Mouse (Mus musculus): ENCODE measurements around the gene Serinc4. TPM values are rescaled to one million over a fixed set of nuclear protein-coding genes. Genes with fewer than 3 reads are reported as not detected.

The Serinc4 gene
- polyA plus RNA-seq, 1 experiment from 2014 or later: 0.30 TPM

GRCm38 (mm10) chr2:121443068-121443349 lies 13.6 kb downstream of the Serinc4 start:
- Histone ChIP-seq H3K9me3 (no peaks in the 10 kb centered on the region), H3K4me1 (peaks cover 25% of the 10 kb centered on the region), H3K27me3 (replicated peaks; ENCODE audit: low read depth, poor library complexity, severe bottlenecking) (peaks cover 24% of the 10 kb centered on the region), H3K27ac (replicated peaks) (no peak overlapping the region), H3K4me3 (peak overlapping the region; percentile 67), H3K36me3 (replicated peaks) (peaks cover 22% of the 10 kb centered on the region)
- WGBS: 21% methylated on average over 8 of the region's 8 CpGs
- no peak for DNase-seq (ENCODE audit: low spot score)

- DNase-seq (ENCODE audit: low spot score): peak; percentile 79
- Histone ChIP-seq H3K27ac (replicated peaks) (peak overlapping the region; percentile 51), H3K4me3 (peak overlapping the region; percentile 67), H3K36me3 (replicated peaks) (peaks cover 28% of the 10 kb centered on the region), H3K9me3 (no peaks in the 10 kb centered on the region), H3K27me3 (replicated peaks; ENCODE audit: low read depth, poor library complexity, severe bottlenecking) (peaks cover 24% of the 10 kb centered on the region), H3K4me1 (peaks cover 19% of the 10 kb centered on the region)
- WGBS: 2% methylated on average over 30 of the region's 30 CpGs
These were observed 14.1 kb downstream of the Serinc4 start for GRCm38 (mm10) chr2:121442259-121443067.

GRCm38 (mm10) chr2:121441800-121442199 lies 14.8 kb downstream of the Serinc4 start:
- no peak for DNase-seq (ENCODE audit: low spot score)
- peaks cover 35% of the 10 kb centered on the region for H3K36me3 ChIP-seq (replicated peaks)
- peaks cover 24% of the 10 kb centered on the region for H3K27me3 ChIP-seq (replicated peaks; ENCODE audit: low read depth, poor library complexity, severe bottlenecking)
- WGBS: 8% methylated on average over 11 of the region's 11 CpGs
- H3K4me1 ChIP-seq: peaks cover 19% of the 10 kb centered on the region
- H3K4me3 ChIP-seq: peak overlapping the region; percentile 67
- no peak overlapping the region; the same call in 1 of the 2 replicates for H3K27ac ChIP-seq (replicated peaks)
- H3K9me3 ChIP-seq: no peaks in the 10 kb centered on the region

GRCm38 (mm10) chr2:121440834-121441605 lies 15.6 kb downstream of the Serinc4 start:
- H3K36me3 ChIP-seq (replicated peaks): peaks cover 41% of the 10 kb centered on the region
- no peaks in the 10 kb centered on the region for H3K9me3 ChIP-seq
- peaks cover 24% of the 10 kb centered on the region for H3K27me3 ChIP-seq (replicated peaks; ENCODE audit: low read depth, poor library complexity, severe bottlenecking)
- peaks cover 19% of the 10 kb centered on the region for H3K4me1 ChIP-seq
- no peak for DNase-seq (ENCODE audit: low spot score)
- no peak overlapping the region for H3K27ac ChIP-seq (replicated peaks)
- 58% methylated on average over 5 of the region's 5 CpGs for WGBS
- H3K4me3 ChIP-seq: peak overlapping the region; percentile 67; the same call in 1 of the 2 replicates

- peaks cover 24% of the 10 kb centered on the region for H3K27me3 ChIP-seq (replicated peaks; ENCODE audit: low read depth, poor library complexity, severe bottlenecking)
- no peaks in the 10 kb centered on the region for H3K9me3 ChIP-seq
- no peak overlapping the region for H3K4me3 ChIP-seq
- H3K27ac ChIP-seq (replicated peaks): no peak overlapping the region
- WGBS: 79% methylated on average over 4 of the region's 4 CpGs
- no peak for DNase-seq (ENCODE audit: low spot score)
- peaks cover 19% of the 10 kb centered on the region for H3K4me1 ChIP-seq
- H3K36me3 ChIP-seq (replicated peaks): peaks cover 54% of the 10 kb centered on the region
These were observed 16.8 kb downstream of the Serinc4 start for GRCm38 (mm10) chr2:121439746-121440145.

GRCm38 (mm10) chr2:121434854-121435253 lies 21.7 kb downstream of the Serinc4 start:
- DNase-seq (ENCODE audit: low spot score): no peak
- H3K4me3 ChIP-seq: no peak overlapping the region
- no peaks in the 10 kb centered on the region for H3K4me1 ChIP-seq
- WGBS: 100% methylated on average over 1 of the region's 1 CpGs
- no peaks in the 10 kb centered on the region for H3K27me3 ChIP-seq (replicated peaks; ENCODE audit: low read depth, poor library complexity, severe bottlenecking)
- no peak overlapping the region for H3K27ac ChIP-seq (replicated peaks)
- H3K36me3 ChIP-seq (replicated peaks): peaks cover 99% of the 10 kb centered on the region
- H3K9me3 ChIP-seq: no peaks in the 10 kb centered on the region

GRCm38 (mm10) chr2:121425890-121426289 lies 30.7 kb downstream of the Serinc4 start:
- H3K9me3 ChIP-seq: no peaks in the 10 kb centered on the region

GRCm38 (mm10) chr2:121423166-121423565 lies 33.4 kb downstream of the Serinc4 start:
- 92% methylated on average over 2 of the region's 2 CpGs for WGBS
- no peaks in the 10 kb centered on the region for H3K4me1 ChIP-seq
- H3K27ac ChIP-seq (replicated peaks): no peak overlapping the region
- H3K4me3 ChIP-seq: no peak overlapping the region
- H3K36me3 ChIP-seq (replicated peaks): peaks cover 96% of the 10 kb centered on the region
- H3K27me3 ChIP-seq (replicated peaks; ENCODE audit: low read depth, poor library complexity, severe bottlenecking): no peaks in the 10 kb centered on the region
- H3K9me3 ChIP-seq: no peaks in the 10 kb centered on the region
- no peak for DNase-seq (ENCODE audit: low spot score)

More at GRCm38 (mm10) chr2:121425890-121426289, 30.7 kb downstream of the Serinc4 start:
- peaks cover 100% of the 10 kb centered on the region for H3K36me3 ChIP-seq (replicated peaks)
- H3K4me1 ChIP-seq: no peaks in the 10 kb centered on the region
- WGBS: 93% methylated on average over 2 of the region's 2 CpGs
- no peak overlapping the region for H3K4me3 ChIP-seq
- no peak overlapping the region for H3K27ac ChIP-seq (replicated peaks)
- DNase-seq (ENCODE audit: low spot score): no peak
- no peaks in the 10 kb centered on the region for H3K27me3 ChIP-seq (replicated peaks; ENCODE audit: low read depth, poor library complexity, severe bottlenecking)

- Histone ChIP-seq H3K9me3 (no peaks in the 10 kb centered on the region), H3K27me3 (replicated peaks; ENCODE audit: low read depth, poor library complexity, severe bottlenecking) (no peaks in the 10 kb centered on the region), H3K36me3 (replicated peaks) (peaks cover 74% of the 10 kb centered on the region), H3K4me3 (no peak overlapping the region), H3K27ac (replicated peaks) (no peak overlapping the region), H3K4me1 (peaks cover 20% of the 10 kb centered on the region)
- no peak for DNase-seq (ENCODE audit: low spot score)
- WGBS: 92% methylated on average over 3 of the region's 3 CpGs
These were observed 38.1 kb downstream of the Serinc4 start for GRCm38 (mm10) chr2:121418476-121418875.

- Histone ChIP-seq H3K4me1 (peaks cover 27% of the 10 kb centered on the region), H3K27ac (replicated peaks) (no peak overlapping the region), H3K9me3 (no peaks in the 10 kb centered on the region), H3K27me3 (replicated peaks; ENCODE audit: low read depth, poor library complexity, severe bottlenecking) (no peaks in the 10 kb centered on the region), H3K4me3 (peak overlapping the region; percentile 99), H3K36me3 (replicated peaks) (peaks cover 52% of the 10 kb centered on the region)
- DNase-seq (ENCODE audit: low spot score): no peak
- WGBS: 94% methylated on average over 6 of the region's 6 CpGs
These were observed 40.2 kb downstream of the Serinc4 start for GRCm38 (mm10) chr2:121416356-121416755.

GRCm38 (mm10) chr2:121415591-121415990 lies 41.0 kb downstream of the Serinc4 start:
- H3K9me3 ChIP-seq: no peaks in the 10 kb centered on the region
- no peak for DNase-seq (ENCODE audit: low spot score)
- peaks cover 45% of the 10 kb centered on the region for H3K36me3 ChIP-seq (replicated peaks)
- H3K27ac ChIP-seq (replicated peaks): no peak overlapping the region
- H3K4me1 ChIP-seq: peaks cover 27% of the 10 kb centered on the region
- H3K4me3 ChIP-seq: peak overlapping the region; percentile 99
- 88% methylated on average over 3 of the region's 3 CpGs for WGBS
- H3K27me3 ChIP-seq (replicated peaks; ENCODE audit: low read depth, poor library complexity, severe bottlenecking): no peaks in the 10 kb centered on the region

GRCm38 (mm10) chr2:121415103-121415502 lies 41.5 kb downstream of the Serinc4 start:
- H3K27ac ChIP-seq (replicated peaks): no peak overlapping the region
- DNase-seq (ENCODE audit: low spot score): no peak
- peak overlapping the region; percentile 99 for H3K4me3 ChIP-seq
- no peaks in the 10 kb centered on the region for H3K9me3 ChIP-seq
- WGBS: 75% methylated on average over 3 of the region's 3 CpGs
- H3K4me1 ChIP-seq: peaks cover 27% of the 10 kb centered on the region
- H3K36me3 ChIP-seq (replicated peaks): peaks cover 41% of the 10 kb centered on the region
- H3K27me3 ChIP-seq (replicated peaks; ENCODE audit: low read depth, poor library complexity, severe bottlenecking): no peaks in the 10 kb centered on the region
